Mouse (Mus musculus) lung, postnatal 0 days (tissue): Measurements from ENCODE around the gene Fars2. TPM values are rescaled to one million over a fixed set of nuclear protein-coding genes. Genes with fewer than 3 reads are reported as not detected.

Experiments used
- ATAC-seq: fragments of 200-750 bp; cut with Nextera tagmentation; 2 replicates; pipeline ENCODE4 v1.8.0; 2017; ENCODE audit warnings: moderate library complexity
- DNase-seq: peaks from one replicate; pipeline ENCODE4 v3.0.0-alpha.2; 2016; ENCODE audit warnings: low spot score
- H3K27ac ChIP-seq: fragments of 300-500 bp; sonication (generic); 2 replicates; pipeline ENCODE4 v1.5.1; 2014; ENCODE audit warnings: antibody characterized with exemption, mild to moderate bottlenecking, low read length, mixed read lengths
- H3K27me3 ChIP-seq: fragments of 300-500 bp; sonication (generic); replicated peaks from 2 replicates; pipeline ENCODE4 v1.6.1; 2014; ENCODE audit warnings: low read length, mixed read lengths; ENCODE audit not compliant: insufficient read depth
- H3K36me3 ChIP-seq: fragments of 300-500 bp; sonication (generic); 2 replicates; pipeline ENCODE4 v1.6.1; 2014; ENCODE audit warnings: low read length, mixed read lengths; ENCODE audit not compliant: insufficient read depth
- H3K4me1 ChIP-seq: fragments of 300-500 bp; sonication (generic); 2 replicates; pipeline ENCODE4 v1.6.1; 2014; ENCODE audit warnings: antibody characterized with exemption, low read depth, low read length, mixed read lengths; ENCODE audit not compliant: insufficient read depth
- H3K4me2 ChIP-seq: fragments of 300-500 bp; sonication (generic); replicated peaks from 2 replicates; pipeline ENCODE4 v1.6.1; 2014; ENCODE audit warnings: low read depth, mild to moderate bottlenecking, low read length, moderate library complexity, mixed read lengths
- H3K4me3 ChIP-seq: fragments of 300-500 bp; sonication (generic); 2 replicates; pipeline ENCODE4 v1.5.1; 2014; ENCODE audit warnings: low read depth, low read length
- H3K9ac ChIP-seq: fragments of 300-500 bp; sonication (generic); replicated peaks from 2 replicates; pipeline ENCODE4 v1.6.1; 2014; ENCODE audit warnings: low read depth, mild to moderate bottlenecking
- H3K9me3 ChIP-seq: fragments of 300-500 bp; sonication (generic); 2 replicates; pipeline ENCODE4 v1.6.1; 2016; ENCODE audit warnings: low read length, mixed read lengths
- CTCF ChIP-seq: IDR thresholded peaks from 2 replicates; pipeline ENCODE4 v1.5.1; 2016; ENCODE audit warnings: antibody characterized with exemption, mild to moderate bottlenecking
- EP300 ChIP-seq: IDR thresholded peaks from 2 replicates; pipeline ENCODE4 v1.6.1; 2016; ENCODE audit warnings: antibody characterized with exemption, mild to moderate bottlenecking, control low read depth
- WGBS: fragments of 180-500 bp; shearing (Covaris S2); extraction: QIAGEN DNeasy Blood & Tissue Kit; methylation state at CpG from one replicate; pipeline ENCODE4 v1.1.7; 2014; 5-methylcytosine and 5-hydroxymethylcytosine counted together
- polyA plus RNA-seq: library from polyadenylated mRNA; unstranded; fragments of >200 nt; fragmentation: Nextera tagmentation; extraction: Ambion mirVana; gene quantifications from 2 replicates; pipeline ENCODE4 v1.2.1, GENCODE M21; 2015

Gene Fars2
- polyA plus RNA-seq, 1 experiment from 2014 or later = 33.2 TPM

- H3K27ac ChIP-seq = no peak overlapping the region
- H3K4me2 ChIP-seq = no peak overlapping the region
- DNase-seq (no peak), ATAC-seq (no peak)
- H3K9ac ChIP-seq = no peak overlapping the region
- no peaks in the 10 kb centered on the region for H3K27me3 ChIP-seq
- H3K9me3 ChIP-seq = no peaks in the 10 kb centered on the region
- no peak for TF ChIP-seq CTCF
- no peak for TF ChIP-seq EP300
- no peak overlapping the region for H3K4me3 ChIP-seq
- no peaks in the 10 kb centered on the region; the same call in 1 of the 2 replicates for H3K36me3 ChIP-seq
- no peaks in the 10 kb centered on the region for H3K4me1 ChIP-seq
- WGBS = 85% methylated on average over 5 of the region's 5 CpGs
These were observed 4.0 kb upstream of the Fars2 start for GRCm38 (mm10) chr13:36113181-36113580.

- Histone ChIP-seq H3K4me1 (no peaks in the 10 kb centered on the region), H3K4me2 (peak overlapping the region; percentile 65), H3K9me3 (no peaks in the 10 kb centered on the region), H3K27me3 (no peaks in the 10 kb centered on the region), H3K9ac (peak overlapping the region; percentile 54), H3K27ac (peak overlapping the region; percentile 91; the same call in 1 of the 2 replicates), H3K4me3 (peak overlapping the region; percentile 79), H3K36me3 (no peaks in the 10 kb centered on the region)
- 6% methylated on average over 21 of the region's 21 CpGs for WGBS
- ATAC-seq = no peak
- peak; percentile 51 for DNase-seq
- no peak for TF ChIP-seq EP300
- TF ChIP-seq CTCF = no peak
These were observed 581 bp upstream of the Fars2 start for GRCm38 (mm10) chr13:36116520-36117142.

GRCm38 (mm10) chr13:36119684-36120083 is 2.5 kb downstream of the Fars2 start:
- ATAC-seq (no peak), DNase-seq (no peak)
- WGBS = 80% methylated on average over 4 of the region's 4 CpGs
- Histone ChIP-seq H3K4me3 (no peak overlapping the region), H3K9ac (no peak overlapping the region), H3K4me1 (no peaks in the 10 kb centered on the region), H3K27ac (no peak overlapping the region), H3K36me3 (no peaks in the 10 kb centered on the region), H3K9me3 (no peaks in the 10 kb centered on the region), H3K4me2 (no peak overlapping the region), H3K27me3 (no peaks in the 10 kb centered on the region)
- TF ChIP-seq EP300 = no peak
- TF ChIP-seq CTCF = no peak

- ATAC-seq = no peak
- TF ChIP-seq CTCF (no peak), EP300 (no peak)
- H3K4me3 ChIP-seq = no peak overlapping the region
- no peak overlapping the region for H3K27ac ChIP-seq
- no peak overlapping the region for H3K9ac ChIP-seq
- DNase-seq = no peak
- H3K27me3 ChIP-seq = no peaks in the 10 kb centered on the region
- H3K9me3 ChIP-seq = no peaks in the 10 kb centered on the region
- no peaks in the 10 kb centered on the region for H3K4me1 ChIP-seq
- H3K4me2 ChIP-seq = no peak overlapping the region
- no peaks in the 10 kb centered on the region for H3K36me3 ChIP-seq
These were observed 3.4 kb downstream of the Fars2 start for GRCm38 (mm10) chr13:36120606-36121005.

GRCm38 (mm10) chr13:36129360-36130054 is 12.3 kb downstream of the Fars2 start:
- H3K4me1 ChIP-seq = no peaks in the 10 kb centered on the region

GRCm38 (mm10) chr13:36131401-36131800 is 14.2 kb downstream of the Fars2 start:
- Histone ChIP-seq H3K27ac (no peak overlapping the region), H3K4me3 (no peak overlapping the region), H3K36me3 (no peaks in the 10 kb centered on the region), H3K4me1 (no peaks in the 10 kb centered on the region), H3K27me3 (no peaks in the 10 kb centered on the region), H3K4me2 (no peak overlapping the region), H3K9me3 (no peaks in the 10 kb centered on the region), H3K9ac (no peak overlapping the region)
- ATAC-seq (no peak), DNase-seq (no peak)
- TF ChIP-seq CTCF (no peak), EP300 (no peak)
- 89% methylated on average over 5 of the region's 5 CpGs for WGBS

More at GRCm38 (mm10) chr13:36129360-36130054, 12.3 kb downstream of the Fars2 start:
- no peak overlapping the region for H3K27ac ChIP-seq
- ATAC-seq (no peak), DNase-seq (no peak)
- no peak overlapping the region for H3K4me2 ChIP-seq
- H3K27me3 ChIP-seq = no peaks in the 10 kb centered on the region
- TF ChIP-seq CTCF (no peak), EP300 (no peak)
- no peaks in the 10 kb centered on the region for H3K9me3 ChIP-seq
- no peak overlapping the region for H3K9ac ChIP-seq
- no peak overlapping the region for H3K4me3 ChIP-seq
- WGBS = 88% methylated on average over 2 of the region's 2 CpGs
- H3K36me3 ChIP-seq = no peaks in the 10 kb centered on the region
